Mouse (Mus musculus) ES-Bruce4 (cell line): ENCODE data around the gene Gramd1b.
A peak's percentile ranks its signal among the peaks of the same experiment; 100 is the strongest.

Source experiments
- CTCF ChIP-seq: IDR thresholded peaks from one replicate; pipeline ENCODE4 v1.8.1; 2011; ENCODE audit warnings: low read depth, low read length
- EP300 ChIP-seq: IDR thresholded peaks from 2 replicates; pipeline ENCODE4 v1.6.1; 2011; ENCODE audit warnings: low read depth, low read length; ENCODE audit not compliant: insufficient read depth
- POLR2A ChIP-seq: IDR thresholded peaks from one replicate; pipeline ENCODE4 v1.8.1; 2011; ENCODE audit warnings: low read length; ENCODE audit not compliant: insufficient read depth

DNA sequence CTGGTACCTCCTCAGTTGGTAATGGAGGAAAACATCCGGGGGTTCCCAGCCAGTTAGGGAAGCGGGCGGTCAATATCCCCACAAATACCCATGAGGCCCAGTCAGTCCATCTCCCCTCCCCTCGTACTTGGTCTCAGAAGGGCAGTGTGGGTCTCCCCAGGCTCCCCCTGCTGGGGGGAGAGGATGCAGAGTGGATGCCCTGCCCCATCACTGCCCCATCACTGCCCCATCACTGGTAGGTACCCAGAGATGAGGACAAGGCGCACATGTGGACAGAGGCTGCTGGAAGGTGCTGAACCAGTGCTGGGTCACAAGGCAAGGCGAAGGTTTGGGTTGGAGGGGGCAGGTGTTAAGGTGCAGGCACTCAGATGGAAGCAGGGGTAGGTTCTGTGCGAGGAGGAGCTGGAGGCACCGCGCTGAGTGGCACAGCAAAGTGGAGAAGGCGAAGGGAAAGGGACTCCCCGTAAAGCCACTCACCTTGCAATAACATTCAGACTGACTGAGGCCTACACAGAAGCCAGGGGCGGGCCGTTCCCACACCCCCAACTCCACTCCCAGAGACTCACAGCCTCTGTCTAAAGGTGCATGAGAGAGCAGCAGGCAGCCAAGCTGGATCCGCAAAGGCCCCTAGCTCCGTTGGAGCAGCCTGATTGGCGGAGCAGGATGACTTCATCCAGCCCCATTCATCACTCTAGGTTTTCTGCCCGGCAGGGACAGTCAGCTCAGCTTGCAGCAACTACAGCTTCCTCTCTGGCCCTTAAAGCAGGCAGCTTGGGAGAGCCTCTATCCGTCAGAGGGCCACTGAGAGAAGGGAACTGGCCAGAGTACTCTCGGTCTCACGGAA is 139.1 kb downstream of the Gramd1b start:
- TF ChIP-seq CTCF = peak; percentile 31
- no peak for TF ChIP-seq EP300
- no peak for TF ChIP-seq POLR2A
